Mouse (Mus musculus) lung, postnatal 0 days (tissue): Measurements from ENCODE around the gene Gast.
A peak's percentile ranks its signal among the peaks of the same experiment; 100 is the strongest.

Experiments
- CTCF ChIP-seq: IDR thresholded peaks from 2 replicates; pipeline ENCODE4 v1.5.1; 2016; ENCODE audit warnings: antibody characterized with exemption, mild to moderate bottlenecking
- EP300 ChIP-seq: IDR thresholded peaks from 2 replicates; pipeline ENCODE4 v1.6.1; 2016; ENCODE audit warnings: antibody characterized with exemption, mild to moderate bottlenecking, control low read depth

DNA sequence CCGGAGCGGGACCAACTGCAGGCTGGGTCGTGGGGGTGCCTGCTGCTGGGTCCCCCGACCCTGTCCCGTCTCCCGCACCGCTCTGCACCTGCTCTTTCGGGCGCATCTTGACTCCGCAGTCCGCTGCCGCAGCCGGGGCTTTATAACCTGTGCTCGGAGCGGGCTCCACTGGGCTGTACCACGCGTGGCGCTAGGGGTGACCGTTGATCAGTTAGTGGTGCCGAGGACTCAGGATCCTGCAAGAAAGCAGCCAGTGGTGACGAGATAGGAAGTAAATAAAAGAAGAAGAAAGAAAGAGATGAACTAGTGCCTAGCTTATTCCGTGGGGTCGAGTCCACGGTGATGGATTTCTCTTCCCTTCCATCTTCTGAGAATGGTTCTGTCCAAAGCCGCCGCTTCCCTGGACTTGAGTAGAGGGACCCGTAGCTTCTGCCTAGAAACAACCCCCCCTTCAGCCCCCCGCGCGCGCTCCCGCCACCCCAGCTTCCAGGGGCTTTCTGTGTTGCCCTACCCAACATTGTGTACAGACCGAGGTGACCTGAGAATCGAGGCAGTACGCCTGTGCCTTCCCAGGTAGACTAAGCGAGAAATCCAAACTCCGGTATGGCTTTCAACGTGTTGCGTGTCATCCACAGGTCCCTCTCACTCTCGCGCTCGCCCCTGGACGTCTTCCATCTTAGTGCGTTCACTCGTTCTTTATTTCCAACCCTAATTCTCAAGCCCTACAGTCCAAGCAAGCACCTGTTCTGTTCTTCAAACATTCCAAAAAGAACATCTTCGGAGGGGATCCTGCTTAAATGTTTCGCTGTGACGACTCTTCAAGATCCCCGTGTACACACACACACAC lies 22.0 kb downstream of the Gast start, which contains the start of gene Hap1:
- 0 out of 2 replicates have a peak, but pooled peaks have one; percentile 14 for TF ChIP-seq CTCF
- no peak for TF ChIP-seq EP300
